23 mouse cellular contexts compared by ENCODE assay signal in the genomic region with DNA sequence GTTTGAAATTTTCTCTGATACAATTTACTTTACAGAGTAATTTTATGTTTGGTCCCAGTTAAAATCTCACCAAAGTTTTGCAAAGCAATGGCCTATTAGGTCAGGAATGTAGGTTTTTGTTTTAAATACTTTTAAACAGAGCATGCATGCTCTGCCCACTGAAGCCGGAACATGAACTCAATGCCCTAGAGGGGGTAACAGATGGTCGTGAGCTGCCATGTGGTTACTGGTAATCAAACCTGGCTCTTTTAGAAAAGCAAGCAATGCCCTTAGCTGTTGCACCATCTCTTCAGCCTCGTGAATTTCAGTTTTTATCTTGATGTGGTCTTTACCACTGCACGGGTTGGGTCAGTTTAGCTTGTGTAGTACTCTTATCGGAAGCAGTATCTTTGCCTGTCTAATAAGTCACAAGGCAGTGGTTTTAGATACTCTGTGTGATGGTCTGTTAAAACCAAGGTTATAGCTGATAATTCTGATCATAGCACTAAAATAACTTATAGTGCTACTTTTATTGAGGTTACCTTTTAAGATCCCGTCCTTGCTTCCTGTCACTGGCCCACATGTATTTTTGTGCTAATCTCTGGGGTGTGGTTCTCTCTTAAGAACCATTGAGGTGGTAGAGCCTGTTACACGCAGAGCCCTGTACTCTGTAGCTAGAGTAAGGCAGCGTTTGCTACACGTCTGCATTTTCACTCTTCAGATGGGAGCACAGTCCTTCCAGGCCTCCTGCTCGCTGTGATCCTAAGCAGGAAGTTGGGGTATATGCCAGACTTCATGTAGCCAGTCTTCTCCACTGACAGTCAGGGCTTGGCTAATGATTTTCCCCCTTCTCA. TPM values are rescaled to one million over a fixed set of nuclear protein-coding genes. Genes with fewer than 3 reads are reported as not detected.
DNase-seq lines count a peak whose midpoint lies in the region; ATAC-seq and TF ChIP-seq lines count a peak whose summit lies in the region.
"Had no signal": no experiment of that assay in that cellular context is flagged by ENCODE, and none has a peak within 500 bp of the region (broad histone marks: within the 10 kb centered on the region; RNA-seq: fewer than 3 reads in every experiment).

No protein-coding gene starts in this region.

- no peak for TF ChIP-seq POLR2A in bone marrow macrophage, adult 2 months (IDR thresholded peaks at IDR 0.05; ENCODE audit: borderline replicate concordance, low read depth, low read length)

- no peak for TF ChIP-seq CTCF in bone marrow macrophage, adult 2 months (IDR thresholded peaks at IDR 0.05; ENCODE audit: low read depth, low read length)

- peak; percentile 10; the same call in 1 of the 2 replicates for ATAC-seq in liver, embryonic 11.5 days (replicated peaks; ENCODE audit: low FRiP score)
- peak; percentile 34; the same call in 1 of the 2 replicates for ATAC-seq in megakaryocyte progenitor cell, adult 5-6 weeks (replicated peaks; ENCODE audit: poor library complexity)
- ATAC-seq: Patski had no signal

- H3K9me3 ChIP-seq in liver, embryonic 11.5 days (ENCODE audit: control insufficient read depth, low read length) = no peaks in the 10 kb centered on the region
- H3K9me3 ChIP-seq: embryonic facial prominence, embryonic 10.5 days; heart, embryonic 13.5 days; limb, embryonic 13.5 days; liver, embryonic 15.5 days had no signal

- H3K4me3 ChIP-seq in liver, embryonic 11.5 days (ENCODE audit: low read depth, low read length) = no peak overlapping the region
- no peak overlapping the region for H3K4me3 ChIP-seq in bone marrow macrophage, adult 2 months (ENCODE audit: insufficient read depth, low read length)
- H3K4me3 ChIP-seq: embryonic facial prominence, embryonic 10.5 days; heart, embryonic 13.5 days; limb, embryonic 13.5 days; liver, embryonic 15.5 days had no signal

- no peaks in the 10 kb centered on the region for H3K4me1 ChIP-seq in liver, embryonic 11.5 days (replicated peaks; ENCODE audit: control insufficient read depth, insufficient read depth, low read length)
- H3K4me1 ChIP-seq in bone marrow macrophage, adult 2 months (ENCODE audit: control insufficient read depth, insufficient read depth, low read length) = 0 out of 2 replicates have a peak, but pooled peaks cover 2% of the 10 kb centered on the region
- H3K4me1 ChIP-seq: embryonic facial prominence, embryonic 10.5 days; heart, embryonic 13.5 days; limb, embryonic 13.5 days; liver, embryonic 15.5 days had no signal

- peaks cover 15% of the 10 kb centered on the region; the same call in 1 of the 2 replicates for H3K36me3 ChIP-seq in liver, embryonic 11.5 days (ENCODE audit: control insufficient read depth, insufficient read depth, low read length)

- H3K27ac ChIP-seq in liver, embryonic 11.5 days (ENCODE audit: low read depth, low read length) = no peak overlapping the region
- peak overlapping the region; percentile 21; the same call in 1 of the 2 replicates for H3K27ac ChIP-seq in bone marrow macrophage, adult 2 months (ENCODE audit: insufficient read depth, low read depth, low read length)
- H3K27ac ChIP-seq: embryonic facial prominence, embryonic 10.5 days; heart, embryonic 13.5 days; hindbrain, embryonic 14.5 days; limb, embryonic 13.5 days; liver, embryonic 15.5 days had no signal

- 78% methylated on average over 10 of the region's 10 CpGs for WGBS in liver, embryonic 11.5 days

- no peak overlapping the region for H3K9ac ChIP-seq in liver, embryonic 11.5 days (ENCODE audit: low read depth, low read length)
- H3K9ac ChIP-seq: heart, embryonic 13.5 days; hindbrain, embryonic 14.5 days; limb, embryonic 13.5 days; liver, embryonic 15.5 days had no signal

- H3K27me3 ChIP-seq in liver, embryonic 11.5 days (replicated peaks; ENCODE audit: control insufficient read depth, insufficient read depth, low read length) = no peaks in the 10 kb centered on the region
- H3K27me3 ChIP-seq: heart, embryonic 13.5 days; limb, embryonic 13.5 days; liver, embryonic 15.5 days; Patski had no signal

- H3K4me2 ChIP-seq in liver, embryonic 11.5 days = no peak overlapping the region
- H3K4me2 ChIP-seq: heart, embryonic 13.5 days; hindbrain, embryonic 14.5 days; limb, embryonic 13.5 days; liver, embryonic 15.5 days had no signal

- DNase-seq in liver, embryonic 11.5 days (ENCODE audit: low spot score) = no peak
- DNase-seq in liver = no peak
- DNase-seq in cerebellum, postnatal 10 days = peak; percentile 17 to 23
- DNase-seq in adrenal gland, postnatal 25 days = no peak
- DNase-seq in gastrocnemius, postnatal 10 days = no peak
- no peak for DNase-seq in adrenal gland, postnatal 10 days
- DNase-seq: adrenal gland, postnatal 36 days; gastrocnemius, postnatal 14 days; heart, adult 18-20 months; kidney, adult 18-20 months; kidney, postnatal 10 days; layer of hippocampus, postnatal 36 days; right cerebral cortex, adult 18-20 months; thymus, postnatal 14 days had no signal

RNA-seq across cellular contexts. Expression of a gene that starts 48.0 kb away (rescaled TPM):
- 44.5 and 55.3 TPM in 2 replicates for polyA plus RNA-seq in liver, embryonic 11.5 days (2014; fragmentation: Nextera tagmentation; extraction: Ambion mirVana)
- polyA plus RNA-seq in bone marrow macrophage, adult 2 months (2012; ENCODE audit: insufficient read depth, insufficient read length, missing spikeins) = 34.8 and 37.9 TPM in 2 replicates
- total RNA-seq in megakaryocyte progenitor cell, adult 5-6 weeks (2015) = 33.3 and 35.8 TPM in 2 replicates
- 36.4 and 46.2 TPM in 2 replicates for total RNA-seq in megakaryocyte progenitor cell, adult 5-6 weeks (2017)
- 76.0 and 110 TPM in 2 replicates for total RNA-seq in adrenal gland, postnatal 25 days (2021)
- 10 to 100 TPM; 21.7 to 24.0 TPM for total RNA-seq in gastrocnemius, postnatal 10 days (2021)
- 10 to 100 TPM; 60.2 to 84.8 TPM for total RNA-seq in adrenal gland, postnatal 10 days (2021)

RNA-seq across cellular contexts. Expression of a gene that starts 54.8 kb away (rescaled TPM):
- 0.17 and 0.32 TPM in 2 replicates for polyA plus RNA-seq in liver, embryonic 11.5 days (2014; fragmentation: Nextera tagmentation; extraction: Ambion mirVana)
- polyA plus RNA-seq in bone marrow macrophage, adult 2 months (2012; ENCODE audit: insufficient read depth, insufficient read length, missing spikeins) = 0.12 TPM in 1 of 2 replicates, not detected in the other
- not detected in 2 replicates for total RNA-seq in megakaryocyte progenitor cell, adult 5-6 weeks (2015)
- total RNA-seq in megakaryocyte progenitor cell, adult 5-6 weeks (2017) = 0.34 and 0.62 TPM in 2 replicates
- not detected in 2 replicates for total RNA-seq in adrenal gland, postnatal 25 days (2021)
- total RNA-seq in gastrocnemius, postnatal 10 days (2021) = not detected
- under 1 TPM; 0.06 to 0.39 TPM for total RNA-seq in adrenal gland, postnatal 10 days (2021)
- total RNA-seq: adrenal gland, postnatal 36 days; gastrocnemius, postnatal 14 days; heart, adult 18-20 months; heart, postnatal 25 days had no signal

Comparison
In these comparisons a context has a peak if more than half of its experiments do, and no peak if none do; other contexts are left out.
1. DNase-seq: peak in cerebellum, postnatal 10 days (2 of 2); none in liver, embryonic 11.5 days (single experiment), liver (single experiment), adrenal gland, postnatal 25 days (single experiment), gastrocnemius, postnatal 10 days (single experiment) and adrenal gland, postnatal 10 days (single experiment).